ENCODE assay signal across 16 mouse cellular contexts in the genomic region with DNA sequence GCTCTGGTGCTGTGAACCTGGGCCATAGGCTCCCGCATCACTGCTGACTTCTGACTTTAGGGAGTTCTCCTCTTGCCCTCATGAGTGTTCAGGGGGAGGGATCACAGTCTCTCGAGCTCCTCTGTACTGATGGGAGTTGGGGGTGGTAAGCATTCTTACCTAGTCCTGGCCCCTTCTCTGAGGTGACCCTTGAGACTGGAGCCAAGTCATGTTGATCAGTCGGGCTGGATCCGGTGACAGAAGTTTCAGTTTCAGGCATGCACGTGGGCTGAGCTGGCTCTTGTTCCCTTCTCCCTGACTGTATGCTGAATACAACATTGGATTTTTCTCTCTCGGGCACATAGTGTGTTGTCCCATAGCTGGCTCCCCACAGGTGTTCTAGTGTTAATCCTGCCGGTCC. TPM values are rescaled to one million over a fixed set of nuclear protein-coding genes. Genes with fewer than 3 reads are reported as not detected.
DNase-seq lines count a peak whose midpoint lies in the region; ATAC-seq and TF ChIP-seq lines count a peak whose summit lies in the region.
"Had no signal": no experiment of that assay in that cellular context is flagged by ENCODE, and none has a peak within 500 bp of the region (broad histone marks: within the 10 kb centered on the region; RNA-seq: fewer than 3 reads in every experiment).

No protein-coding gene starts in this region.

- 83% methylated on average over 7 of the region's 7 CpGs for WGBS in heart, embryonic 11.5 days (ENCODE audit: insufficient replicate concordance)
- WGBS in midbrain, embryonic 10.5 days: 89% methylated on average over 7 of the region's 7 CpGs
- WGBS in midbrain, postnatal 0 days: 88% methylated on average over 7 of the region's 7 CpGs
- WGBS in embryonic facial prominence, embryonic 13.5 days: 83% methylated on average over 7 of the region's 7 CpGs
- WGBS in neural tube, embryonic 13.5 days: 91% methylated on average over 7 of the region's 7 CpGs

- no peaks in the 10 kb centered on the region for H3K9me3 ChIP-seq in heart, embryonic 11.5 days (replicated peaks; ENCODE audit: control insufficient read depth, low read length)
- no peaks in the 10 kb centered on the region for H3K9me3 ChIP-seq in midbrain, embryonic 10.5 days (replicated peaks)
- H3K9me3 ChIP-seq in midbrain, postnatal 0 days (ENCODE audit: low read length): no peaks in the 10 kb centered on the region
- H3K9me3 ChIP-seq in embryonic facial prominence, embryonic 13.5 days: no peaks in the 10 kb centered on the region
- H3K9me3 ChIP-seq in neural tube, embryonic 13.5 days: no peaks in the 10 kb centered on the region
- H3K9me3 ChIP-seq: forebrain, embryonic 13.5 days had no signal

- H3K27me3 ChIP-seq in heart, embryonic 11.5 days (ENCODE audit: control insufficient read depth, insufficient read depth, low read length): no peaks in the 10 kb centered on the region
- no peaks in the 10 kb centered on the region for H3K27me3 ChIP-seq in midbrain, embryonic 10.5 days (ENCODE audit: low read depth, poor library complexity, severe bottlenecking)
- H3K27me3 ChIP-seq in midbrain, postnatal 0 days (ENCODE audit: insufficient read depth, low read length): no peaks in the 10 kb centered on the region
- no peaks in the 10 kb centered on the region for H3K27me3 ChIP-seq in embryonic facial prominence, embryonic 13.5 days
- H3K27me3 ChIP-seq in neural tube, embryonic 13.5 days: no peaks in the 10 kb centered on the region
- H3K27me3 ChIP-seq: forebrain, embryonic 13.5 days had no signal

- DNase-seq in heart, adult 9 months (ENCODE audit: low spot score in 2 of 2): no peak
- DNase-seq in midbrain, embryonic 10.5 days (ENCODE audit: low spot score): no peak
- DNase-seq in midbrain, postnatal 0 days (ENCODE audit: low spot score): no peak
- DNase-seq in thymus, postnatal 25 days: no peak
- DNase-seq: gastrocnemius, postnatal 36 days; heart, postnatal 4 days; kidney, postnatal 10 days; lung, adult 18-20 months; right cerebral cortex, postnatal 25 days; thymus, postnatal 36 days had no signal

- H3K4me3 ChIP-seq in heart, embryonic 11.5 days (ENCODE audit: low read depth, low read length): peak overlapping the region; percentile 0; the same call in 1 of the 2 replicates
- H3K4me3 ChIP-seq in midbrain, embryonic 10.5 days: 0 out of 2 replicates have a peak overlapping the region, but pooled peaks have one; percentile 94
- H3K4me3 ChIP-seq in midbrain, postnatal 0 days (ENCODE audit: low read depth, low read length): no peak overlapping the region
- no peak overlapping the region for H3K4me3 ChIP-seq in embryonic facial prominence, embryonic 13.5 days
- no peak overlapping the region for H3K4me3 ChIP-seq in neural tube, embryonic 13.5 days

- no peak for ATAC-seq in heart, embryonic 11.5 days (replicated peaks; ENCODE audit: insufficient number of reproducible peaks, low FRiP score, low TSS enrichment)
- no peak for ATAC-seq in midbrain, postnatal 0 days (ENCODE audit: low FRiP score)
- no peak for ATAC-seq in embryonic facial prominence, embryonic 13.5 days (ENCODE audit: insufficient number of reproducible peaks, insufficient read depth, low FRiP score, low TSS enrichment, low read depth)
- no peak for ATAC-seq in neural tube, embryonic 13.5 days (ENCODE audit: low read depth)
- ATAC-seq: forebrain, embryonic 13.5 days; inflammation-experienced regulatory T-cells, adult 6 months had no signal

- TF ChIP-seq CTCF in midbrain, postnatal 0 days (IDR thresholded peaks at IDR 0.05): no peak

- no peak overlapping the region for H3K4me2 ChIP-seq in heart, embryonic 11.5 days
- no peak overlapping the region for H3K4me2 ChIP-seq in midbrain, postnatal 0 days (ENCODE audit: low read depth, low read length, poor library complexity, severe bottlenecking)
- H3K4me2 ChIP-seq in embryonic facial prominence, embryonic 13.5 days: no peak overlapping the region
- peak overlapping the region; percentile 90; the same call in 1 of the 2 replicates for H3K4me2 ChIP-seq in neural tube, embryonic 13.5 days

- no peak overlapping the region for H3K9ac ChIP-seq in heart, embryonic 11.5 days (ENCODE audit: low read depth, low read length)
- H3K9ac ChIP-seq in midbrain, postnatal 0 days (replicated peaks; ENCODE audit: low read length, poor library complexity, severe bottlenecking): no peak overlapping the region
- peak overlapping the region; percentile 28; the same call in 1 of the 2 replicates for H3K9ac ChIP-seq in embryonic facial prominence, embryonic 13.5 days
- H3K9ac ChIP-seq in neural tube, embryonic 13.5 days: 0 out of 2 replicates have a peak overlapping the region, but pooled peaks have one; percentile 86

- peaks cover 10% of the 10 kb centered on the region for H3K36me3 ChIP-seq in heart, embryonic 11.5 days (ENCODE audit: control insufficient read depth, insufficient read depth, low read length)
- peaks cover 54% of the 10 kb centered on the region for H3K36me3 ChIP-seq in midbrain, embryonic 10.5 days
- peaks cover 46% of the 10 kb centered on the region for H3K36me3 ChIP-seq in midbrain, postnatal 0 days (ENCODE audit: insufficient read depth, low read length)
- peaks cover 53% of the 10 kb centered on the region for H3K36me3 ChIP-seq in embryonic facial prominence, embryonic 13.5 days
- H3K36me3 ChIP-seq in neural tube, embryonic 13.5 days: peaks cover 47% of the 10 kb centered on the region

- peaks cover 10% of the 10 kb centered on the region for H3K4me1 ChIP-seq in heart, embryonic 11.5 days (ENCODE audit: control insufficient read depth, insufficient read depth, low read length)
- H3K4me1 ChIP-seq in midbrain, embryonic 10.5 days: peaks cover 25% of the 10 kb centered on the region
- H3K4me1 ChIP-seq in midbrain, postnatal 0 days (ENCODE audit: insufficient read depth, low read length): peaks cover 9% of the 10 kb centered on the region; the same call in 1 of the 2 replicates
- peaks cover 16% of the 10 kb centered on the region for H3K4me1 ChIP-seq in embryonic facial prominence, embryonic 13.5 days
- H3K4me1 ChIP-seq in neural tube, embryonic 13.5 days (replicated peaks): peaks cover 28% of the 10 kb centered on the region

- H3K27ac ChIP-seq in heart, embryonic 11.5 days (ENCODE audit: low read depth, low read length): no peak overlapping the region
- H3K27ac ChIP-seq in midbrain, embryonic 10.5 days (replicated peaks): no peak overlapping the region
- no peak overlapping the region for H3K27ac ChIP-seq in midbrain, postnatal 0 days (ENCODE audit: low read depth, low read length)
- no peak overlapping the region for H3K27ac ChIP-seq in embryonic facial prominence, embryonic 13.5 days
- H3K27ac ChIP-seq in neural tube, embryonic 13.5 days (replicated peaks): no peak overlapping the region
- H3K27ac ChIP-seq: forebrain, embryonic 13.5 days; left cerebral cortex, adult 2 months had no signal

RNA-seq across cellular contexts. Expression of gene Creld2, which starts 2.0 kb away (rescaled TPM):
- 71.7 and 83.6 TPM in 2 replicates for polyA plus RNA-seq in heart, embryonic 11.5 days (2014; fragmentation: Nextera tagmentation; extraction: Ambion mirVana)
- polyA plus RNA-seq in midbrain, embryonic 10.5 days (2016; fragmentation: Nextera tagmentation; extraction: Ambion mirVana): 94.7 and 110 TPM in 2 replicates
- 25.4 and 31.5 TPM in 2 replicates for total RNA-seq in midbrain, postnatal 0 days (2014; rRNA removed)
- 38.2 and 41.7 TPM in 2 replicates for polyA plus RNA-seq in midbrain, postnatal 0 days (2015; fragmentation: Nextera tagmentation; extraction: Ambion mirVana)
- polyA plus RNA-seq in embryonic facial prominence, embryonic 13.5 days (2015; fragmentation: Nextera tagmentation; extraction: Ambion mirVana): 74.7 and 87.3 TPM in 2 replicates
- 62.4 and 70.9 TPM in 2 replicates for polyA plus RNA-seq in neural tube, embryonic 13.5 days (2015; fragmentation: Nextera tagmentation; extraction: Ambion mirVana)

RNA-seq across cellular contexts. Expression of gene Alg12, which starts 2.3 kb away (rescaled TPM):
- polyA plus RNA-seq in heart, embryonic 11.5 days (2014; fragmentation: Nextera tagmentation; extraction: Ambion mirVana): 11.6 and 12.5 TPM in 2 replicates
- polyA plus RNA-seq in midbrain, embryonic 10.5 days (2016; fragmentation: Nextera tagmentation; extraction: Ambion mirVana): 11.7 and 11.9 TPM in 2 replicates
- 9.3 and 11.5 TPM in 2 replicates for total RNA-seq in midbrain, postnatal 0 days (2014; rRNA removed)
- polyA plus RNA-seq in midbrain, postnatal 0 days (2015; fragmentation: Nextera tagmentation; extraction: Ambion mirVana): 5.5 and 7.0 TPM in 2 replicates
- polyA plus RNA-seq in embryonic facial prominence, embryonic 13.5 days (2015; fragmentation: Nextera tagmentation; extraction: Ambion mirVana): 11.2 and 12.2 TPM in 2 replicates
- 7.8 and 9.3 TPM in 2 replicates for polyA plus RNA-seq in neural tube, embryonic 13.5 days (2015; fragmentation: Nextera tagmentation; extraction: Ambion mirVana)

RNA-seq across cellular contexts. Expression of gene Pim3, which starts 40.6 kb away (rescaled TPM):
- 43.7 and 50.1 TPM in 2 replicates for polyA plus RNA-seq in heart, embryonic 11.5 days (2014; fragmentation: Nextera tagmentation; extraction: Ambion mirVana)
- polyA plus RNA-seq in midbrain, embryonic 10.5 days (2016; fragmentation: Nextera tagmentation; extraction: Ambion mirVana): 36.9 TPM in 2 replicates
- total RNA-seq in midbrain, postnatal 0 days (2014; rRNA removed): 78.0 and 95.4 TPM in 2 replicates
- polyA plus RNA-seq in midbrain, postnatal 0 days (2015; fragmentation: Nextera tagmentation; extraction: Ambion mirVana): 69.1 and 72.5 TPM in 2 replicates
- 48.7 and 52.9 TPM in 2 replicates for polyA plus RNA-seq in embryonic facial prominence, embryonic 13.5 days (2015; fragmentation: Nextera tagmentation; extraction: Ambion mirVana)
- 51.2 and 52.5 TPM in 2 replicates for polyA plus RNA-seq in neural tube, embryonic 13.5 days (2015; fragmentation: Nextera tagmentation; extraction: Ambion mirVana)

Comparison
In these comparisons a context has a peak if more than half of its experiments do, and no peak if none do; other contexts are left out.
1. H3K4me3 ChIP-seq: peak in heart, embryonic 11.5 days (single experiment) and midbrain, embryonic 10.5 days (single experiment); none in midbrain, postnatal 0 days (single experiment), embryonic facial prominence, embryonic 13.5 days (single experiment) and neural tube, embryonic 13.5 days (single experiment).
2. H3K9ac ChIP-seq: peak in embryonic facial prominence, embryonic 13.5 days (single experiment) and neural tube, embryonic 13.5 days (single experiment); none in heart, embryonic 11.5 days (single experiment) and midbrain, postnatal 0 days (single experiment).